Mouse (Mus musculus) midbrain, embryonic 14.5 days (tissue): Measurements from ENCODE around the gene Tbc1d5. TPM values are rescaled to one million over a fixed set of nuclear protein-coding genes. Genes with fewer than 3 reads are reported as not detected.
A peak's percentile ranks its signal among the peaks of the same experiment; 100 is the strongest.

Experiments
- ATAC-seq: fragments of 200-750 bp; cut with Nextera tagmentation; 2 replicates; pipeline ENCODE4 v1.8.0; 2017; ENCODE audit warnings: moderate number of reproducible peaks, moderate library complexity; ENCODE audit not compliant: low FRiP score, low TSS enrichment
- DNase-seq: peaks from one replicate; pipeline ENCODE4 v3.0.0-alpha.2; 2015
- H3K27ac ChIP-seq: fragments of 300-500 bp; sonication (generic); replicated peaks from 2 replicates; pipeline ENCODE4 v1.5.1; 2014; ENCODE audit warnings: mild to moderate bottlenecking, low read depth, low read length, moderate library complexity
- H3K27me3 ChIP-seq: fragments of 300-500 bp; sonication (generic); 2 replicates; pipeline ENCODE4 v1.6.1; 2014; ENCODE audit warnings: low read length, control low read depth, mixed read lengths; ENCODE audit not compliant: control insufficient read depth, insufficient read depth
- H3K36me3 ChIP-seq: fragments of 300-500 bp; sonication (generic); 2 replicates; pipeline ENCODE4 v1.6.1; 2014; ENCODE audit warnings: low read length, control low read depth; ENCODE audit not compliant: control insufficient read depth, insufficient read depth
- H3K4me1 ChIP-seq: fragments of 300-500 bp; sonication (generic); 2 replicates; pipeline ENCODE4 v1.6.1; 2014; ENCODE audit warnings: mild to moderate bottlenecking, antibody characterized with exemption, low read length, control low read depth; ENCODE audit not compliant: control insufficient read depth, insufficient read depth
- H3K4me2 ChIP-seq: fragments of 300-500 bp; sonication (generic); 2 replicates; pipeline ENCODE4 v1.6.1; 2014; ENCODE audit warnings: mild to moderate bottlenecking, low read length, moderate library complexity
- H3K4me3 ChIP-seq: fragments of 300-500 bp; sonication (generic); replicated peaks from 2 replicates; pipeline ENCODE4 v1.5.1; 2014; ENCODE audit warnings: low read depth, low read length
- H3K9ac ChIP-seq: fragments of 300-500 bp; sonication (generic); replicated peaks from 2 replicates; pipeline ENCODE4 v1.6.1; 2014; ENCODE audit warnings: mild to moderate bottlenecking, low read length, moderate library complexity
- H3K9me3 ChIP-seq: fragments of 300-500 bp; sonication (generic); 2 replicates; pipeline ENCODE4 v1.6.1; 2016; ENCODE audit warnings: low read length, control low read depth, mixed read lengths; ENCODE audit not compliant: control insufficient read depth
- WGBS: fragments of 180-500 bp; shearing (Covaris S2); extraction: QIAGEN DNeasy Blood & Tissue Kit; methylation state at CpG from one replicate; pipeline ENCODE4 v1.1.7; 2014; 5-methylcytosine and 5-hydroxymethylcytosine counted together
- polyA plus RNA-seq: library from polyadenylated mRNA; unstranded; fragments of >200 nt; fragmentation: Nextera tagmentation; extraction: Ambion mirVana; gene quantifications from 2 replicates; pipeline ENCODE4 v1.2.1, GENCODE M21; 2014

The Tbc1d5 gene
- polyA plus RNA-seq, 1 experiment from 2014 or later, result 8.4 TPM

- Histone ChIP-seq H3K9ac (no peak overlapping the region), H3K4me1 (no peaks in the 10 kb centered on the region; the same call in 1 of the 2 replicates), H3K27me3 (no peaks in the 10 kb centered on the region), H3K36me3 (no peaks in the 10 kb centered on the region), H3K9me3 (no peaks in the 10 kb centered on the region), H3K4me2 (no peak overlapping the region), H3K4me3 (no peak overlapping the region), H3K27ac (no peak overlapping the region)
- 97% methylated on average over 7 of the region's 7 CpGs for WGBS
- DNase-seq (no peak), ATAC-seq (no peak)
Observed at GRCm38 (mm10) chr17:50764387-50764786, 414.8 kb downstream of the Tbc1d5 start.

DNA sequence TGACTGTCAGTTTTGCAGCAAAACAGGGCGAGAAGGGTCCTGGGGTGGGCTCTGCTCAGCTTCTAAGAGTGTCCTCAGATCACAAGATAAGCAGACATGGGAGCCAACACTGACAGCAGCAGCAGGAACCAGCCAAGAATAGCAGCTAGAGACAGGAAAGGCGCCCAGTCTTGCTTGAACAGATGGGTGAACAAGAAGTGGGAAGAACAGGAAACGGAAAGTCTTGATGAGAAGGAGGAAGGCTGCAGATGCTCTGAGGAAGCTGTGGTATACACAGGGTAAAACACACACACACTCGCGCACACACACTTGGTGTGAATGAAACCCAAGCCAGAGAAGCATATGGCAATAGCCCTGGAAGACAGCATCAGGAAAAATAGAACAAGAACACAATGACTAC lies 415.7 kb downstream of the Tbc1d5 start:
- Histone ChIP-seq H3K4me2 (no peak overlapping the region), H3K4me1 (no peaks in the 10 kb centered on the region; the same call in 1 of the 2 replicates), H3K27me3 (no peaks in the 10 kb centered on the region), H3K9ac (no peak overlapping the region), H3K4me3 (no peak overlapping the region), H3K27ac (no peak overlapping the region), H3K36me3 (no peaks in the 10 kb centered on the region), H3K9me3 (no peaks in the 10 kb centered on the region)
- no peak for DNase-seq
- no peak for ATAC-seq
- WGBS, result 88% methylated on average over 5 of the region's 5 CpGs

GRCm38 (mm10) chr17:50762231-50762630 lies 416.9 kb downstream of the Tbc1d5 start:
- Histone ChIP-seq H3K27ac (no peak overlapping the region), H3K4me1 (no peaks in the 10 kb centered on the region; the same call in 1 of the 2 replicates), H3K27me3 (no peaks in the 10 kb centered on the region), H3K9ac (no peak overlapping the region), H3K4me2 (no peak overlapping the region), H3K4me3 (no peak overlapping the region), H3K9me3 (no peaks in the 10 kb centered on the region), H3K36me3 (no peaks in the 10 kb centered on the region)
- 92% methylated on average over 5 of the region's 5 CpGs for WGBS
- no peak for DNase-seq
- no peak for ATAC-seq

- no peaks in the 10 kb centered on the region for H3K27me3 ChIP-seq
- H3K27ac ChIP-seq, result no peak overlapping the region
- H3K9ac ChIP-seq, result no peak overlapping the region
- DNase-seq, result peak; percentile 36
- no peaks in the 10 kb centered on the region for H3K9me3 ChIP-seq
- H3K4me1 ChIP-seq, result no peaks in the 10 kb centered on the region; the same call in 1 of the 2 replicates
- no peak; the same call in 1 of the 2 replicates for ATAC-seq
- no peaks in the 10 kb centered on the region for H3K36me3 ChIP-seq
- WGBS, result 30% methylated on average over 5 of the region's 5 CpGs
- H3K4me3 ChIP-seq, result no peak overlapping the region
- no peak overlapping the region for H3K4me2 ChIP-seq
Observed at GRCm38 (mm10) chr17:50761082-50761481, 418.1 kb downstream of the Tbc1d5 start.

- H3K36me3 ChIP-seq, result no peaks in the 10 kb centered on the region
- no peak overlapping the region for H3K4me2 ChIP-seq
- no peaks in the 10 kb centered on the region for H3K9me3 ChIP-seq
- H3K9ac ChIP-seq, result no peak overlapping the region
- DNase-seq (no peak), ATAC-seq (no peak)
- H3K4me3 ChIP-seq, result no peak overlapping the region
- WGBS, result 90% methylated on average over 9 of the region's 9 CpGs
- no peak overlapping the region for H3K27ac ChIP-seq
- no peaks in the 10 kb centered on the region for H3K27me3 ChIP-seq
- no peaks in the 10 kb centered on the region for H3K4me1 ChIP-seq
Observed at GRCm38 (mm10) chr17:50753356-50754138, 425.6 kb downstream of the Tbc1d5 start.

GRCm38 (mm10) chr17:50752753-50753152 lies 426.4 kb downstream of the Tbc1d5 start:
- Histone ChIP-seq H3K4me2 (no peak overlapping the region), H3K36me3 (no peaks in the 10 kb centered on the region), H3K27ac (no peak overlapping the region), H3K9me3 (no peaks in the 10 kb centered on the region), H3K4me3 (no peak overlapping the region), H3K27me3 (no peaks in the 10 kb centered on the region), H3K9ac (no peak overlapping the region), H3K4me1 (no peaks in the 10 kb centered on the region)
- WGBS, result 85% methylated on average over 3 of the region's 3 CpGs
- ATAC-seq (no peak), DNase-seq (no peak)

GRCm38 (mm10) chr17:50751911-50752310 lies 427.2 kb downstream of the Tbc1d5 start:
- H3K9ac ChIP-seq, result no peak overlapping the region
- 90% methylated on average over 3 of the region's 3 CpGs for WGBS
- no peaks in the 10 kb centered on the region for H3K4me1 ChIP-seq
- H3K27ac ChIP-seq, result no peak overlapping the region
- ATAC-seq (no peak), DNase-seq (no peak)
- no peaks in the 10 kb centered on the region for H3K9me3 ChIP-seq
- no peak overlapping the region for H3K4me3 ChIP-seq
- no peak overlapping the region for H3K4me2 ChIP-seq
- H3K27me3 ChIP-seq, result no peaks in the 10 kb centered on the region
- no peaks in the 10 kb centered on the region for H3K36me3 ChIP-seq

GRCm38 (mm10) chr17:50750874-50751273 lies 428.3 kb downstream of the Tbc1d5 start:
- Histone ChIP-seq H3K27ac (no peak overlapping the region), H3K4me2 (no peak overlapping the region), H3K9ac (no peak overlapping the region), H3K36me3 (no peaks in the 10 kb centered on the region), H3K4me1 (no peaks in the 10 kb centered on the region), H3K27me3 (no peaks in the 10 kb centered on the region), H3K4me3 (no peak overlapping the region), H3K9me3 (no peaks in the 10 kb centered on the region)
- DNase-seq (no peak), ATAC-seq (no peak)
- WGBS, result 49% methylated on average over 2 of the region's 2 CpGs

DNA sequence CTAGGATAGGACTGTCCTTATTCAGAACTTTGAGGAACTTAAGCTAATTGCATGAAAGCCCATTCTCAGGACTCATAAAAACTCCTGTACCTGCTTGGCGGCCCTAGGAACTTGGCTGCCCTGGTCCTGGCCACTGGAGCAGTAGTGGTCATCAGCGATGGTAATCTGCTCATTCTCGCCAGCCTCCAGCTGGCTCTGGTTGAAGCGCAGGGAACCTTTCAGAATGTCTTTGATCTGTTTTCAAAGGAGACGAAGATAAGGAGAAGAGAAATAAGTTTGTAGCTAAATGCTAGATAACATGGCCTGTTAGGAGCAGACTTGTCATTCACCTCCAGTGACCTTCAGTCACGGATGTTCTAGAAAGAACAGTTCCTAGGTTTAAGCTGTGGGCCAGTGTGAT lies 437.8 kb downstream of the Tbc1d5 start:
- no peaks in the 10 kb centered on the region for H3K4me1 ChIP-seq
- no peaks in the 10 kb centered on the region for H3K27me3 ChIP-seq
- ATAC-seq (no peak), DNase-seq (no peak)
- no peak overlapping the region for H3K27ac ChIP-seq
- no peaks in the 10 kb centered on the region for H3K36me3 ChIP-seq
- H3K9ac ChIP-seq, result no peak overlapping the region
- no peak overlapping the region for H3K4me2 ChIP-seq
- no peak overlapping the region for H3K4me3 ChIP-seq
- 87% methylated on average over 6 of the region's 6 CpGs for WGBS
- H3K9me3 ChIP-seq, result no peaks in the 10 kb centered on the region
